Mouse (Mus musculus) erythroid progenitor cell, adult 5-6 weeks (primary cell): ENCODE results near the gene Yipf6. TPM values are rescaled to one million over a fixed set of nuclear protein-coding genes. Genes with fewer than 3 reads are reported as not detected.
"Not testable (repeated sequence)": the region's sequence is repeated elsewhere in the genome, so short reads cannot be mapped to it uniquely, and the experiment has no call there.

ENCODE experiments used
- ATAC-seq: replicated peaks from 2 replicates; pipeline ENCODE4 v1.8.0; 2016; ENCODE audit warnings: moderate number of reproducible peaks, mild to moderate bottlenecking, moderate TSS enrichment, inconsistent platforms; ENCODE audit not compliant: poor library complexity, low FRiP score, severe bottlenecking
- total RNA-seq, 2 experiments: library from RNA; stranded (forward) in 1 of 2; stranded (reverse) in 1 of 2; fragments of 150-400 nt in 1 of 2; fragments of 186-747, 209-891 nt in 1 of 2; gene quantifications; 2 replicates each; pipeline versions ENCODE4 v1.2.3 to v1.2.4; 2015 to 2017; ENCODE audit warnings: low replicate concordance in 2 of 2

Gene Yipf6
- total RNA-seq (2015; ENCODE audit: low replicate concordance) (21.4 and 29.2 TPM in 2 replicates), total RNA-seq (2017; ENCODE audit: low replicate concordance) (26.7 and 37.7 TPM in 2 replicates)

DNA sequence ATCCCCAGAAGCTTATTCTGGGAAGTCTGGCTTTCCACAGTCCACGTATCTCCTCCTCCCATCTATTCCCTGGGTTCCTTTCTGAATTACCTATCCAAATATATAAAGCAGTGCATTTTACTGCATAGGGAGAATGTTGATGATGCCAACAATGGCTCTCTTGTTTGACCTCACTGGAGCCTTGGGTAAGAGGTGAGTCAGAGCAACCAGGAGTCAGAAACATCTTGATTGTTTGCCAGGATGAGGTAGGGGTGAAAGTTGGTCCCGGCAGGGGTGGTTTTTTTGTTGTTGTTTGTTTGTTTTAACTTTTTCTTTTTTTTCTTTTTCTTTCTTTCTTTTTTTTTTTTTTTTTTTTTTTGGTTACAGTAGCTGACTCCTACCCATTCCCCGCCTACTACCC is at the start of gene Yipf6:
Gene Yipf6 (plus strand): TSS at position 216 of the 400 bp plus-strand sequence.
- no peak for ATAC-seq

DNA sequence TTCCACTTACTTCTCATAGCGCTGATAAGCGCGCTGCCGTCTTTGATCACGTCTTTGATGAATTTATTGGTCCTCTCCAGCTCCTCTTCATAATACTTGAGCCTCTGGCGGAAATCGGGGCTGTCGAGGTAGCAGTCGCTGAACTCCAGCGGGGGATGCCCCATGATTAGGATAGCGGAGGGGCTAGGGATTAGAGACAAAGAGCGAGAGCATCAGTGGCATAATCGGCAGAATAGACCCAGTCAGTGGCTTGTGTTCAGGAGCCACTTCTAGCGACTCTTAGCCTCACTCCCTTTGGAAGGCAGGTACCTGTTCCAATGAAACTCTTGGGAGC is 46.1 kb upstream of the Yipf6 start:
- no peak for ATAC-seq

DNA sequence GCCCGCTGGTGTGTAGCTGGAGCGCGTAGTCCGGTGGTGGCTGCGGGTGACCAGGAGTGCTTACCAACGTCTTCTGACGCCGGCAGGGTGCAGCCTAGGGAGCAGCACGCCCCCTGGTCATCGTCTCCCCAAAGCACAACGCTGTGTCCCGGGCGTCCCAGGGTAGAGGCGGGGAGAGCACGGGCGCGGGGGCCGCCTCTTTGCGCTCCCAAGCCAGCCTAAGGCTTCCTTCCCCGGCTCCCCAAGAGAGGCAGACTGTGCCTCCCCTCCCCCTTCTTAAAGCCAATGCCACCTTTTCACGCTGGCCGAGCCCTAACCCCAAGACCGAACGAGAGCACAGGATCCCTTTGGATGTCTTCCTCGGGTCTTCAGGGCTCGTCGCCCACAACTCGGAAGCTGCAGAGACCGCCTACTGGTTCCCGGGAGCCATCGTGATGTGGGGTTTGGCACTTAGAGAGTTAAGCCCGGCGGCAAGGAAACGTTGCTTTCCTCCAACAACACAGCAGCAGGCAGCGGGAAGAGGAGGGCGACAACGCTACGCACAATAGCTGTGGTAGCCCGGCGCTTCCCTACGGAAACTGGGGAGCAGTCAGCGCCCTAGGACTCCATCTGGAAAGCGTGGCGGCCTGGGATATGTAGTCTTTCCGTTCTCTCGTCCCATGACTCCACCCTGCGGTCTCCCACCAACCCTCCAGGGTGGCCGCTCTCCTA is 45.6 kb upstream of the Yipf6 start, which contains the start of gene Ophn1:
Gene Ophn1 (minus strand): TSS at position 620 of the 711 bp plus-strand sequence.
- no peak for ATAC-seq

DNA sequence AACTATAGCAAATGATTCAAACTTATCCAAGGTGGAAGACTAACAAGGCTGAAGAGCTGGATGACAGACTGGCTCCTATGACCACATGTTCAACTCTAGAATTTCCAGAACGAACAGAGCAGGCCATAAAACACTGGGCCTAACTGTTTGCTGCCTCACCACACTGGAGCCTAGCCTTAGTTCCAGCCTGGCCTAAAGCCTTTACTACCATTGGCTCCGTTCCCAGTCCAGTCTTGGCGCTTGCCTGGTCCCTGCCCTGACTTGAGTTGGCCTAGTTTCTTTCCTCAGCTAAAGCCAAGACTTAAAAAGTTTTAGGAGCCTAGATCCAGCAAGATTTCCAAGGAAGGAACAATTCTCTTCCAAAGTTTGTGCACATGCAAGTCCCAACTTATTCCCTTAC is 37.8 kb upstream of the Yipf6 start:
- no peak for ATAC-seq

DNA sequence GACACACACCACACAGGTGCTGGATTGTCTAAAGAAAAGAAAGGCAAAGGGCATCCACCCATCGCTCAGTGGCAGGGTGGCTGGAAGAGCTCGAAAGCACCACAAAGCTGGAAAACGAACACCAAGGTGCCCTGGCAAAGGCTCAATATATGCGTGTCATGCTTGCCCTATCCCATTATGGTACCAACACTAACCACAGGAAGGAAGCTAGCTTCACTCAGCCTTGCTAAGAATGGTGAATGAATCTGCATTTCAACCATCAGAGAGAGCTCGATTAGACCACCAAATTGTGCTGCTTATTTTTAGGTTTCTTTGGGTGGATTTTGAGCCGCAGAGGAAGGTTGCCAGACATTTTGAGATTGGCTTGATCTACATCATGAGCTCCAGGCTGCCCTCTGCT is 31.9 kb upstream of the Yipf6 start:
- no peak for ATAC-seq

DNA sequence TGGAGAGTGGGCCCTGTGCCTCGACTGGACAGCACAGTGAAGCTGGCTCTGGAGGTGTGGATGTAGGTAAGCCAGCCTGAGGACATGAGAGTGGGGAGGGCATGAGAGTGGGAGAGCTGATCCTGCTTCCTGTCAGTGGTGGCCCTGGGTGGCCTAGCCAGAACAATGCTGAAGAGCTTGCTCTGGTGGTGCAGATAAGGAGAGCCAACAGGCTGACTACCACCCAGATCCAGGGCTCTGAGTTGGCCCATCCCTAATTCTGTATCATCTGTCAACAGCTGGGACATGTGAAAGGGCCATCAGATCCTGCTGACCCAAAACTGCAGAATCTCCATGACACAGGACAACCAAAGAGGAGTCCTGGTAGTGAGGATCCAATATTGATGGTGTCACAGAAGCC is 27.2 kb upstream of the Yipf6 start:
- ATAC-seq, result peak; percentile 97

DNA sequence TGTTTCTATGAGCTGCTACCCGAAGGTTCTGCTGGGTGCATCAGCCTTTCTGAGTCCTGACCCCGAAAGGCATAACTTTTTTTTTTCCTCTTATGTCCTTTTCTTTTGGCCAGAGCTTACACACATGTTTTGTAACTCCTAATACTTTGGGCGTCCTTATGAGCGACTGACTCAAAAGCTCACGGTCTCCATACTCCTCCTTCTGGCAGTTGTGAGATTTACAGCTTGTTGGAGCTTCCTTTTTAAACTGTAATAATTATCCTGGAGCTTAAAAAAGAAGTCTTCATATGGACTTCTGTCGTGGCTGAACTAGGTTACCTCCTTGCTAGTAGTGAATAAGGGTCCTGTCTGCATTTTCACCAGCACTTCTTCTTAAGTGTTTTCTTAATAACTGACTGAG is 16.7 kb upstream of the Yipf6 start:
- ATAC-seq, result no peak

DNA sequence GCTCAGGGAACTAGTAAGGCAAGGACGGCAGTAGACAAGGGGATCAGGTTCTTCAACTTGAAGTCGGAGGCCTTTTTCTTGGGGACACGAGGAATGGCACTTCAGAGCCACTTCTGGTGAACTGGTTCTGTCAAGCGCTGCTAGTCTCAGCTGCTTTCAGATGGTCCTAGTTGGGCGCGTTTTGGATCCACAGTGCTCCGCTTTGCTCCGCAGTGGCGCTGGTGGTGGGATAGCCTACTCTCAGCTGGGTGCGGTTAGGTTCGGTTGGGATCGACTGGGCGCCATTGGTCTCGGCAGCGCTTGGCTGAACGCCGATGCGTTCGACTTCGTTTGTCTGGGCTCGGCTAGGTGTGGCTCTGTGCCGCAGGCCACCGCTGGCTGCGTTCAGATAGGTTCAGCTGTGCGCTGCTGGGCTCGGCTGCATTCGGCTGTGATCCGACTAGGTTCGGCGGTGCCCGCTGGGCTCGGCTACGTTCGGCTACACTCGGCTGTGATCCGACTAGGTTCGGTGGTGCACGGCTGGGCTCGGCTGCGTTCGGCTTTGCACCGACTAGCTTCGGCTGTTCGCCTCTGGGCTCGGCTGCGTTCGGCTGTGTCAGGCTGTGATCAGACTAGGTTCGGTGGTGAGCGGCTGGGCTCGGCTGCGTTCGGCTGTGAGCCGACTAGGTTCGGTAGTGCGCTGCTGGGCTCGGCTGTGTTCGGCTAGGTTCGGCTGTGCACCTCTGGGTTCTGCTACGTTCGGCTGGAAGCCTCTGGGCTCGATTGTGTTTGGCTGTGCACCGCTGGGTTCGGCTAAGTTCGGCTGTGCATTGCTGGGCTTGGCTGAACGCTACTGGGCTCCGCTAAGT is 815 bp downstream of the Yipf6 start:
- ATAC-seq, result peak; percentile 82

DNA sequence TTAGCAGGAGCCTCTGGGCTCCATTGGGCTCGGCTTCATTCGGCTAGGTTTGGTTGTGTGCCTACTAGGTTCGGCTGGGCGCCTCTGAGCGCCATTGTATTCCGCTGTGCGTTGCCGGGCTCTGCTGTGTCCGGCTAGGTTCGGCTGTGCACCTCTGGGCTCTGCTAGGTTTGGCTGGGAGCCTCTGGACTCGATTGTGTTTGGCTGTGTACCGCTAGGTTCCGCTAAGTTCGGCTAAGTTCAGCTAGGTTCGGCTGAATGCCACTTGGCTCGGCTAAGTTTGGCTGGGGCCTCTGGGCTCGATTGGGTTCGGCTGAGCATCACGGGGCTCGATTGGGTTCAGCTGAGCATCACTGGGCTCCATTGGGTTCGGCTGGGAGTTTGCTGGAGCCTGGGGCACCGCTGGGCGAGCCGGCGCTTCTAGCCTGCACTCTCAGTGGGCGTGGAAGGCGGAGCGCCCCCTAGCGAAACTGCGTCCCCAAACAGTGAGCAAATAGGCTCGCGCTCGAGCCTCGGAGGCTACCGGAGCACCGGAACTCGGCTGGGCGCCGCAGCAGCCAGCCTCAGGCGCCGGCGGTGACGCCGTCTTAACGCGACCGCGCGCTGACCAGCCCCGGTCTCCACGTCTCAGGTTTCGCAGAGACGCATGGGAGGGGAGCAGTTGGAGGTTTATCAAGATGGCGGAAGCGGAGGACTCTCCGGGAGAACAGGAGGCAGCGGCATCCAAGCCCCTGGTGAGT is 1.6 kb downstream of the Yipf6 start:
- ATAC-seq, result peak; percentile 76

DNA sequence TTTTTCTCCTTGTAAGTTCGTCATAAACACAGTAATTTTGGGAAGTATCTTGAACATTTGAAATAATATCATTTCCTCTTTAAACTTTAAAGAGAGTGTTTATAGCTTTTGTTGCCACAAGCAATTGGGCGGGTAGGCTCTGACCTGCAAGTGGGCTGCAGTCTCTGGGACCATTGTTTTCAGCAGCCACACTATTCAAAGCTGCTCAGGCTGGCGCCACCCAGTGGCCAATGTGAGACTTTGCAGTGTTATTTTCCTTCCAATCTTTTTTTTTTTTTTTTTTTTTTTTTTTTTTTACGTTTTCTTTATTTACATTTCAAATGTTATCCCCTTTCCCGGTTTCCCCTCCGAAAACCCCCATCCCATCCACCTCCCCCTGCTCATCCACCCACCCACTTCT is 17.8 kb downstream of the Yipf6 start:
- no peak for ATAC-seq

DNA sequence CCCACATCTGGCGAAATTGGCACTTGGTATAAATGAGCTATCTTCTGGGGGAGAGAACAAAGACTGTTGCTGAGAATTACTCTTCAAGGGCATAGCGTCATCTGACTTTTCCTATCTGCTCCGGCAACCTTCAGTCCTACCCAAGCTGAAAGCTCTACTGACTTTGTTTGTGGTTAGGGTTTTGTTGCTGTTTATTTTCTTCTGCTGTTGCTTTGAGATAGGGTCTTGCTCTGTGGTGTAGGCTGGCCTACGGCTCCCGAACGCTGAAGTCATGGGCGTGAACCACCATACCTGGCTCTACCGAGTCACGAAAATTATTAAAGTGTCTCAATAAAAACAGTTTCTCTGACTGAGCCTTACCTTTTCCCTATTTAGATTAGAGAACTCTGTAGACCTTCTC is 22.2 kb downstream of the Yipf6 start:
- peak; percentile 70 for ATAC-seq

DNA sequence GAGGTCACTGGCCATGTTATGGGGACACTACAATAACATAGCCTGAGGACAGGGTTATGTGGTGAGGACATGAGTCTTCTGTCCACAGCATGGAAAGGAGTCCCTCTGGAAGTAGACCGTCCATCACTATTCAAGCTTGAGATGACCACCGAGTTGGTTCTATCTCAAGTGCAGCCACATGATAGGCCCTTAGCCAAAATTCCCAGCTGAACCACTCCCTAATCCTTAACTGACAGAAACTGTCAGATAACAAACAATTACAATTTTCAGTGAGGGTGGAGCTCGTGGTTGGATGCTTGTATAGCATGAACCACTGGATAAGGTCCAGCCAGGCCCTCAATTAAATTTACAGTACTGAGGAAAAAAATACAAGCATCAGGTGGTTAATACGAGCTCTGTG is 22.9 kb downstream of the Yipf6 start:
- peak; percentile 15 for ATAC-seq

DNA sequence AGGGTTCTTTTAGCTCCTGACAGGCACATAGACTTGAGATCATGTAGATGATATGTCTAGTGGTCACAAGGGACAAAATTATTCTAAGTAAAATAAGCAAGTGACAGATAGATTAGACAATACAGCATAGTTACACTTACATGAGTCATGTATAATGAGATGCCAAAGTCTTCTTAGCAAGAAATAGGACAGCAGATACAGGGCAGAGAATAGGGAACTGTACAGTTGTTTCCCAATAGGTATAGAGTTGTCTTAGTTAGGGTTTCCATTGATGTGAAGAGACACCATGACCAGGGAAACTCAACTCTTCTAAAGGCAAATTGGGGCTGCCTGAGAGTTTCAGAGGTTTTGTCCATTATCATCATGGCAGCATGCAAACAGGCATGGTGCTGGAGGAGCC is 27.6 kb downstream of the Yipf6 start:
- no peak for ATAC-seq

DNA sequence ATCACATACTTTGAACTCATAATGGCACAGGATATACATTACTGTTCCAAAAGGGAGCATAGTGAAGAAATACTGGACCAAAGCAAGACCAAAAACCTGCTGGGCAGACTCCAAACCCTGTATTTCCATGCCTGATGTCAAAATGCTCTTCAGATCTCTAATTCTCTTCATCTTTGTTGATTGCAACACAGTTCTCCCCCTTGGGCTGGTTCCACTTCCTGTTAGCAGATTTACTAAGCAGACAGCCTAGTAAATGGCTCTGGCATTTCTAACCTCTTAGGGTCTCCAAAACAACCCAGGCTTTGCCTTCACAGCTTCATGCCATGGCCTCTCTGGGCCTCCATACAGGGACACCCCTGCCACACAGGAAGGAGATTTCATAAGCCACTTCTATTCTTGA is 28.4 kb downstream of the Yipf6 start:
- ATAC-seq, result no peak

DNA sequence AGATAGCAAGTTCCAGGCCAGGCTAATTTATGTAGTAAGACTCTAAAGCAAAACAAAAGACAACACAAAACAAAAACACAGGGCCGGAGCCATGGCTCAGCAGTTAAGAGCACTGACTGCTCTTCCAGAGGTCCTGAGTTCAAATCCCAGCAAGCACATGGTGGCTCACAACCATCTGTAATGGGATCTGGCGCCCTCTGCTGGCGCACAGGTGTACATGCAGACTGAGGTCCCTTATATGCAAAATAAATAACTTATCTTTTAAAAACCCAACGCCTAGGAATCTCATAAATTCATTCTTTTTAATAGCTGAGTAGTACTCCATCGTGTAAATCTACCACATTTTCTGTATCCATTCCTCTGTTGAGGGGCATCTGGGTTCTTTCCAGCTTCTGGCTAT is 50.5 kb downstream of the Yipf6 start:
- ATAC-seq, result not testable (repeated sequence)

DNA sequence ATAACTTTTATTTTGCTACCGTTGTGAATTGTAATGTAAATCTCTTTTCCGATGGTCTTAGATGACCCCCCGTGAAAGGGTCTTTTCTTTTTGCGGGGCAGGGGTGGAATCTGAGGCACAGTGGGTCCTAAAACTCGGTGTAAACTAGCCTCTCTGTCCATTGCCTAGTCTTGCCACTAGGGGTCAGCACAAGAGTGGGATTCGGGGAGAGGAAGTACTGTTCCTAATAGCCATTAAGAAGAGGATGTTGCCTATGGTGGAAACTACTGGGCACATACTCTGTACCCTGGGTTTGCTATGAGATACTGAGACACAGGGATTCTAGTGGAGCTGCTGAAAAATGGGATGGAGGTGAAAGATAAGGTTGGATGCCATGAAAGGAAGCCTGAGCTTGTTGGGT is 53.5 kb downstream of the Yipf6 start:
- no peak for ATAC-seq

Other genes with a start within 250 kb of the Yipf6 start
- gene Ophn1, start 45.3 kb upstream of the Yipf6 start, total RNA-seq (2015; ENCODE audit: low replicate concordance), result not detected in 2 replicates
- 0.26 and 4.4 TPM in 2 replicates for gene Ophn1, start 45.3 kb upstream of the Yipf6 start, total RNA-seq (2017; ENCODE audit: low replicate concordance)
- gene Stard8, start 66.9 kb downstream of the Yipf6 start, total RNA-seq (2015; ENCODE audit: low replicate concordance), result 1.7 and 3.6 TPM in 2 replicates
- gene Stard8, start 66.9 kb downstream of the Yipf6 start, total RNA-seq (2017; ENCODE audit: low replicate concordance), result 2.7 and 4.2 TPM in 2 replicates
- gene Efnb1, start 199.8 kb downstream of the Yipf6 start, total RNA-seq (2015; ENCODE audit: low replicate concordance), result not detected in 2 replicates
- 1.1 and 1.5 TPM in 2 replicates for gene Efnb1, start 199.8 kb downstream of the Yipf6 start, total RNA-seq (2017; ENCODE audit: low replicate concordance)